Mouse (Mus musculus) bone marrow, adult 2 months (tissue): ENCODE data around the gene Nlrp6. TPM values are rescaled to one million over a fixed set of nuclear protein-coding genes. Genes with fewer than 3 reads are reported as not detected.
"Not testable (repeated sequence)": the region's sequence is repeated elsewhere in the genome, so short reads cannot be mapped to it uniquely, and the experiment has no call there.

Source experiments
- H3K27ac ChIP-seq: fragments of 200-500 bp; 2 replicates; pipeline ENCODE4 v1.5.1; 2012; ENCODE audit warnings: low read depth, mild to moderate bottlenecking, control low read depth, inconsistent platforms, low read length; ENCODE audit not compliant: control insufficient read depth, poor library complexity, insufficient read depth
- H3K4me1 ChIP-seq: fragments of 200-500 bp; 2 replicates; pipeline ENCODE4 v1.6.1; 2011; ENCODE audit warnings: low read length; ENCODE audit not compliant: control insufficient read depth, insufficient read depth
- H3K4me3 ChIP-seq: fragments of 200-500 bp; replicated peaks from 2 replicates; pipeline ENCODE3; 2011; ENCODE audit warnings: mild to moderate bottlenecking, low read depth, low read length, control low read depth; ENCODE audit not compliant: control insufficient read depth
- CTCF ChIP-seq: fragments of 200-500 bp; IDR thresholded peaks from 2 replicates; pipeline ENCODE4 v1.5.1; 2011; ENCODE audit warnings: low read length, control low read depth; ENCODE audit not compliant: control insufficient read depth, insufficient read depth
- POLR2A ChIP-seq: fragments of 200-500 bp; IDR thresholded peaks from 2 replicates; pipeline ENCODE4 v1.6.1; 2011; ENCODE audit warnings: low read depth, mild to moderate bottlenecking, control low read depth, low read length, borderline replicate concordance; ENCODE audit not compliant: control insufficient read depth
- WGBS: fragments of 180-500 bp; shearing (Covaris S2); methylation state at CpG from one replicate; pipeline ENCODE4 v1.1.7; 2018; 5-methylcytosine and 5-hydroxymethylcytosine counted together
- polyA plus RNA-seq: library from polyadenylated mRNA; stranded (reverse); fragments of >200 nt; gene quantifications from 2 replicates; pipeline ENCODE4 v1.2.4, GENCODE M21; 2011; ENCODE audit warnings: low replicate concordance; ENCODE audit not compliant: missing spikeins, insufficient read depth, insufficient read length

The Nlrp6 gene
- polyA plus RNA-seq, 1 experiment: 1.9 TPM

GRCm38 (mm10) chr7:140966921-140967320 is 46.2 kb downstream of the Nlrp6 start, which contains the start of gene Ifitm1:
TSS of gene Ifitm1 (plus strand) at chr7:140967221.
- TF ChIP-seq CTCF (no peak), POLR2A (no peak)
- Histone ChIP-seq H3K27ac (no peak within 1 kb of the TSS), H3K4me1 (no peaks in the 10 kb centered on the region; the same call in 1 of the 2 replicates), H3K4me3 (no peak within 1 kb of the TSS)
- WGBS: 60% methylated on average over 4 of the region's 4 CpGs

- H3K4me3 ChIP-seq: no peak overlapping the region
- WGBS: 7% methylated on average over 14 of the region's 14 CpGs
- TF ChIP-seq POLR2A (no peak), CTCF (no peak)
- no peaks in the 10 kb centered on the region; the same call in 1 of the 2 replicates for H3K4me1 ChIP-seq
- H3K27ac ChIP-seq: no peak overlapping the region
These were observed 47.3 kb downstream of the Nlrp6 start for GRCm38 (mm10) chr7:140967862-140968591.

GRCm38 (mm10) chr7:140968710-140969109 is 48.0 kb downstream of the Nlrp6 start:
- H3K4me3 ChIP-seq, H3K27ac ChIP-seq, H3K4me1 ChIP-seq: not testable (repeated sequence)
- WGBS: 31% methylated on average over 3 of the region's 3 CpGs

- TF ChIP-seq POLR2A (no peak), CTCF (no peak)
- no peak overlapping the region for H3K4me3 ChIP-seq
- H3K27ac ChIP-seq: no peak overlapping the region
- H3K4me1 ChIP-seq: no peaks in the 10 kb centered on the region; the same call in 1 of the 2 replicates
- WGBS: 31% methylated on average over 7 of the region's 7 CpGs
These were observed 50.2 kb downstream of the Nlrp6 start for GRCm38 (mm10) chr7:140970931-140971330.

GRCm38 (mm10) chr7:140971479-140972171 is 50.9 kb downstream of the Nlrp6 start:
- TF ChIP-seq CTCF (no peak), POLR2A (no peak)
- Histone ChIP-seq H3K4me1 (no peaks in the 10 kb centered on the region; the same call in 1 of the 2 replicates), H3K27ac (no peak overlapping the region), H3K4me3 (no peak overlapping the region)
- 85% methylated on average over 8 of the region's 8 CpGs for WGBS

GRCm38 (mm10) chr7:140973396-140974165 is 52.9 kb downstream of the Nlrp6 start:
- Histone ChIP-seq H3K4me1 (no peaks in the 10 kb centered on the region; the same call in 1 of the 2 replicates), H3K27ac (no peak overlapping the region), H3K4me3 (no peak overlapping the region)
- TF ChIP-seq CTCF: no peak
- TF ChIP-seq POLR2A: no peak
- 61% methylated on average over 14 of the region's 14 CpGs for WGBS

- no peak overlapping the region for H3K4me3 ChIP-seq
- H3K4me1 ChIP-seq: no peaks in the 10 kb centered on the region; the same call in 1 of the 2 replicates
- H3K27ac ChIP-seq: no peak overlapping the region
- WGBS: 28% methylated on average over 9 of the region's 9 CpGs
- TF ChIP-seq CTCF (no peak), POLR2A (no peak)
These were observed 54.2 kb downstream of the Nlrp6 start for GRCm38 (mm10) chr7:140974940-140975339.

- TF ChIP-seq POLR2A (no peak), CTCF (no peak)
- Histone ChIP-seq H3K27ac (no peak overlapping the region), H3K4me1 (no peaks in the 10 kb centered on the region; the same call in 1 of the 2 replicates), H3K4me3 (no peak overlapping the region)
- 72% methylated on average over 3 of the region's 3 CpGs for WGBS
These were observed 54.8 kb downstream of the Nlrp6 start for GRCm38 (mm10) chr7:140975465-140975864.

- WGBS: 60% methylated on average over 9 of the region's 9 CpGs
- H3K27ac ChIP-seq, H3K4me1 ChIP-seq, H3K4me3 ChIP-seq: not testable (repeated sequence)
These were observed 56.0 kb downstream of the Nlrp6 start for GRCm38 (mm10) chr7:140976720-140977119.
